22 mouse cellular contexts compared by ENCODE assay signal in the genomic region with DNA sequence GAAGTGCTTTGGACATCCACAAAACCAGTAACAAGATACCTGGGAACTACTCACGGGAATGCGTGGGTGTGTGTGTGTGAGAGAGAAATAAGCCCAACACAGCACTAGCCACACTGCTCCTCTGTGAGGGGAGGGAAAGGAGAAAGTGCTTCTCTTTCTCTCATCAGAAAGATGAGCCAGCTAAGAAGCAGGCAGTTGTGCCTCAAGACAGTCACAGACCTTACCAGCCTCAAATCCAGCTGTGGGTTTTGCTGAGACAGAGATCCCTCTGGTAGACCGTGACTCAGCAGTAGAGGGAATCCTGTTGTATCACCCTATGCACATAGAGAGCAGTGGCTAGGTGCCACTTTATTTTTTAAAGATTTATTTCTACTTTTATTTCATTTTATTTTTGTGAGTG.
DNase-seq lines count a peak whose midpoint lies in the region; ATAC-seq and TF ChIP-seq lines count a peak whose summit lies in the region.
"Had no signal": no experiment of that assay in that cellular context is flagged by ENCODE, and none has a peak within 500 bp of the region (broad histone marks: within the 10 kb centered on the region; RNA-seq: fewer than 3 reads in every experiment).

No protein-coding gene starts in this region.

- TF ChIP-seq CTCF in kidney, postnatal 0 days (IDR thresholded peaks at IDR 0.05; ENCODE audit: low read depth) = no peak

- no peak overlapping the region for H3K9ac ChIP-seq in kidney, postnatal 0 days (ENCODE audit: low read depth, low read length)
- no peak overlapping the region for H3K9ac ChIP-seq in kidney, embryonic 14.5 days (ENCODE audit: low read depth, low read length)
- H3K9ac ChIP-seq: hindbrain, embryonic 13.5 days; intestine, embryonic 15.5 days had no signal

- intact Hi-C loops in heart, postnatal 36 days (cut with DNase I) = loop anchor here (5.0 kb wide), 1 partner anchor 537 kb away; no protein-coding TSS in a partner anchor

- no peak overlapping the region for H3K4me2 ChIP-seq in kidney, postnatal 0 days (ENCODE audit: low read length)
- no peak overlapping the region for H3K4me2 ChIP-seq in kidney, embryonic 14.5 days (replicated peaks; ENCODE audit: low read depth, low read length)
- H3K4me2 ChIP-seq: heart, embryonic 11.5 days; hindbrain, embryonic 13.5 days; intestine, embryonic 15.5 days had no signal

- no peaks in the 10 kb centered on the region for H3K4me1 ChIP-seq in kidney, postnatal 0 days (replicated peaks; ENCODE audit: insufficient read depth, low read length)
- no peaks in the 10 kb centered on the region for H3K4me1 ChIP-seq in kidney, embryonic 14.5 days (ENCODE audit: control insufficient read depth, insufficient read depth, low read length)
- H3K4me1 ChIP-seq: forebrain, embryonic 10.5 days; hindbrain, embryonic 10.5 days; hindbrain, embryonic 13.5 days; intestine, embryonic 15.5 days had no signal

- DNase-seq in frontal cortex, postnatal 14 days (ENCODE audit: low spot score in 2 of 2) = no peak
- DNase-seq in kidney, postnatal 0 days (ENCODE audit: low spot score) = peak; percentile 36
- peak; percentile 16 for DNase-seq in 416B (ENCODE audit: low read depth)
- DNase-seq in heart, postnatal 36 days = no peak
- DNase-seq: adrenal gland, adult 8-10 months; adrenal gland, postnatal 25 days; cerebellum, adult 18-20 months; cerebellum, adult 9-10 months; cerebellum, postnatal 14 days; gastrocnemius, adult 2 months; gastrocnemius, postnatal 14 days; heart, adult 11 months had no signal

- no peak overlapping the region for H3K4me3 ChIP-seq in kidney, postnatal 0 days (replicated peaks; ENCODE audit: low read depth, low read length)
- H3K4me3 ChIP-seq in kidney, embryonic 14.5 days (ENCODE audit: low read length) = no peak overlapping the region
- H3K4me3 ChIP-seq: forebrain, embryonic 10.5 days; gastrocnemius, adult 2 months; hindbrain, embryonic 10.5 days; hindbrain, embryonic 13.5 days; intestine, embryonic 15.5 days had no signal

- peak; percentile 73 for ATAC-seq in frontal cortex, adult (ENCODE audit: low TSS enrichment)
- no peak for ATAC-seq in kidney, postnatal 0 days (replicated peaks; ENCODE audit: low FRiP score, low read depth)
- ATAC-seq in kidney, embryonic 14.5 days (ENCODE audit: low FRiP score, low TSS enrichment) = no peak
- ATAC-seq: activated CD4-positive, CD25-positive, alpha-beta regulatory T cell, adult 4 months; forebrain, embryonic 14.5 days; hindbrain, embryonic 16.5 days; intestine, embryonic 15.5 days had no signal

- H3K36me3 ChIP-seq in kidney, postnatal 0 days (ENCODE audit: insufficient read depth, low read length) = no peaks in the 10 kb centered on the region
- H3K36me3 ChIP-seq in kidney, embryonic 14.5 days (ENCODE audit: control insufficient read depth, insufficient read depth, low read length) = no peaks in the 10 kb centered on the region
- H3K36me3 ChIP-seq: forebrain, embryonic 10.5 days; hindbrain, embryonic 10.5 days; hindbrain, embryonic 13.5 days; intestine, embryonic 15.5 days had no signal

- 55% methylated on average over 3 of the region's 3 CpGs for WGBS in kidney, postnatal 0 days
- 45% methylated on average over 3 of the region's 3 CpGs for WGBS in kidney, embryonic 14.5 days

- no peak overlapping the region for H3K27ac ChIP-seq in kidney, postnatal 0 days
- no peak overlapping the region for H3K27ac ChIP-seq in kidney, embryonic 14.5 days (ENCODE audit: low read depth, low read length)
- H3K27ac ChIP-seq: forebrain, embryonic 10.5 days; gastrocnemius, adult 2 months; hindbrain, embryonic 10.5 days; hindbrain, embryonic 13.5 days; intestine, embryonic 15.5 days had no signal

- no peaks in the 10 kb centered on the region for H3K27me3 ChIP-seq in kidney, postnatal 0 days (ENCODE audit: insufficient read depth, low read length)
- no peaks in the 10 kb centered on the region for H3K27me3 ChIP-seq in kidney, embryonic 14.5 days (ENCODE audit: control insufficient read depth, insufficient read depth, low read length)
- H3K27me3 ChIP-seq: hindbrain, embryonic 13.5 days; intestine, embryonic 15.5 days had no signal

- H3K9me3 ChIP-seq in kidney, postnatal 0 days (replicated peaks; ENCODE audit: low read length) = no peaks in the 10 kb centered on the region
- no peaks in the 10 kb centered on the region for H3K9me3 ChIP-seq in kidney, embryonic 14.5 days (ENCODE audit: control insufficient read depth, low read length)
- H3K9me3 ChIP-seq: forebrain, embryonic 10.5 days; hindbrain, embryonic 10.5 days; hindbrain, embryonic 13.5 days; intestine, embryonic 15.5 days had no signal

Comparison
In these comparisons a context has a peak if more than half of its experiments do, and no peak if none do; other contexts are left out.
1. DNase-seq: peak in kidney, postnatal 0 days (single experiment) and 416B (single experiment); none in frontal cortex, postnatal 14 days (0 of 2) and heart, postnatal 36 days (0 of 2).